Mouse (Mus musculus): ENCODE data around the gene Nradd.

Nradd gene

GRCm38 (mm10) chr9:110652963-110653654, 28.9 kb upstream of the Nradd start:
- DNase-seq (ENCODE audit: low read depth): peak; percentile 56

GRCm38 (mm10) chr9:110651931-110652722, 27.9 kb upstream of the Nradd start:
- DNase-seq (ENCODE audit: low read depth): peak; percentile 51

- DNase-seq (ENCODE audit: low read depth): no peak
Observed at GRCm38 (mm10) chr9:110649775-110650174, 25.5 kb upstream of the Nradd start.

GRCm38 (mm10) chr9:110645219-110645618, 21.0 kb upstream of the Nradd start:
- DNase-seq (ENCODE audit: low read depth): peak; percentile 81

- DNase-seq (ENCODE audit: low read depth): no peak
Observed at GRCm38 (mm10) chr9:110644295-110644694, 20.0 kb upstream of the Nradd start.

GRCm38 (mm10) chr9:110643787-110644186, 19.5 kb upstream of the Nradd start:
- no peak for DNase-seq (ENCODE audit: low read depth)

- no peak for DNase-seq (ENCODE audit: low read depth)
Observed at GRCm38 (mm10) chr9:110642812-110643524, 18.7 kb upstream of the Nradd start.

GRCm38 (mm10) chr9:110641006-110641405, 16.8 kb upstream of the Nradd start:
- DNase-seq (ENCODE audit: low read depth): no peak

GRCm38 (mm10) chr9:110638611-110639021, 14.4 kb upstream of the Nradd start:
- DNase-seq (ENCODE audit: low read depth): no peak

GRCm38 (mm10) chr9:110635225-110635624, 11.0 kb upstream of the Nradd start:
- DNase-seq (ENCODE audit: low read depth): peak; percentile 92

- DNase-seq (ENCODE audit: low read depth): no peak
Observed at GRCm38 (mm10) chr9:110633882-110634281, 9.6 kb upstream of the Nradd start.

GRCm38 (mm10) chr9:110632671-110633070, 8.4 kb upstream of the Nradd start:
- no peak for DNase-seq (ENCODE audit: low read depth)

- DNase-seq (ENCODE audit: low read depth): no peak
Observed at GRCm38 (mm10) chr9:110631651-110632275, 7.5 kb upstream of the Nradd start.

GRCm38 (mm10) chr9:110631191-110631590, 6.9 kb upstream of the Nradd start:
- DNase-seq (ENCODE audit: low read depth): peak; percentile 60

- DNase-seq (ENCODE audit: low read depth): no peak
Observed at GRCm38 (mm10) chr9:110630171-110630570, 5.9 kb upstream of the Nradd start.

- no peak for DNase-seq (ENCODE audit: low read depth)
Observed at GRCm38 (mm10) chr9:110625350-110625908, 1.2 kb upstream of the Nradd start.

- no peak for DNase-seq (ENCODE audit: low read depth)
Observed at GRCm38 (mm10) chr9:110623416-110624195, 646 bp downstream of the Nradd start.

- no peak for DNase-seq (ENCODE audit: low read depth)
Observed at GRCm38 (mm10) chr9:110622621-110623219, 1.5 kb downstream of the Nradd start.

GRCm38 (mm10) chr9:110620685-110621084, 3.6 kb downstream of the Nradd start:
- DNase-seq (ENCODE audit: low read depth): no peak

GRCm38 (mm10) chr9:110620180-110620579, 4.1 kb downstream of the Nradd start:
- DNase-seq (ENCODE audit: low read depth): no peak

- DNase-seq (ENCODE audit: low read depth): no peak
Observed at GRCm38 (mm10) chr9:110617081-110617480, 7.2 kb downstream of the Nradd start.
